Mouse (Mus musculus) stomach, adult 2 months (tissue): ENCODE data around the gene Cxcl12. TPM values are rescaled to one million over a fixed set of nuclear protein-coding genes. Genes with fewer than 3 reads are reported as not detected.

Experiments
- polyA plus RNA-seq: library from polyadenylated mRNA; depleted of rRNA; stranded (reverse); fragments of >200 nt; gene quantifications from 2 replicates; pipeline ENCODE4 v1.2.3, GENCODE M21; 2012; rRNA removed

Gene Cxcl12
- 78.4 TPM in 2 replicates for polyA plus RNA-seq

GRCm38 (mm10) chr6:117168321-117169011 is at the start of gene Cxcl12:
Gene Cxcl12 (plus strand): TSS chr6:117168535.

